Comparison of ENCODE assay signal across 20 mouse cellular contexts in the genomic region with DNA sequence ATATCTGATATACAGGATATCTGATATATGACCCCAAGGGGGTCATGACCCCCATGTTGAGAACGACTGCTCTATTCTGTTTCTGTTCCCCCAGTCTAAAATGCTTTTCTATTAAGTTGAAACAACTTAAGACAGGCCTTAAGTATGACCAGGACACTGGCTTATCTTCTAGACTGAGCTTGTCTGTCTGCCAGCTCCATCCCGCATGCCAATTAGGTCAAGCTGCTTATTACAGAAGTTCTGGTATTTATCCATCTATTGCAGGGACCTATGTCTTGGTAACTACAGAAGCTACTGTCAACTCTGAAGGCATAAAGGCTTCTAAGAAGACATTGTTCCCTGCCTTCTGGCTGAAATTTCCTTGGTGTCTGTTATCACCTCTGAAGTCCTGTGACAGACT.
DNase-seq lines count a peak whose midpoint lies in the region; ATAC-seq and TF ChIP-seq lines count a peak whose summit lies in the region.
"Had no signal": no experiment of that assay in that cellular context is flagged by ENCODE, and none has a peak within 500 bp of the region (broad histone marks: within the 10 kb centered on the region; RNA-seq: fewer than 3 reads in every experiment).

No protein-coding gene starts in this region.

- intact Hi-C loops in gastrocnemius, postnatal 14 days (cut with DNase I; ENCODE audit: low total_unique reads), result no loop called here

- DNase-seq in adrenal gland, adult (ENCODE audit: inconsistent age in 2 of 2, low spot score in 1 of 2), result peak; percentile 8 to 42
- DNase-seq in adrenal gland, adult 18-20 months (ENCODE audit: low spot score in 2 of 2), result no peak
- DNase-seq in gastrocnemius, postnatal 14 days, result peak; percentile 24
- DNase-seq in gastrocnemius, postnatal 25 days, result no peak
- peak; percentile 14 for DNase-seq in lung, postnatal 10 days
- DNase-seq in lung, postnatal 0 days (ENCODE audit: low spot score), result no peak
- peak; percentile 18 to 32 for DNase-seq in adrenal gland, postnatal 36 days
- DNase-seq in limb, embryonic 10.5 days (ENCODE audit: low spot score), result no peak
- DNase-seq: kidney, adult 9 months; kidney, postnatal 4 days; liver, postnatal 0 days; midbrain, embryonic 14.5 days; right cerebral cortex, adult 18-20 months; spleen, adult 18-20 months; thymus, adult 18-20 months had no signal

- H3K27me3 ChIP-seq in lung, postnatal 0 days (replicated peaks; ENCODE audit: insufficient read depth, low read length), result no peaks in the 10 kb centered on the region
- H3K27me3 ChIP-seq in limb, embryonic 10.5 days (ENCODE audit: low read depth, poor library complexity, severe bottlenecking), result no peaks in the 10 kb centered on the region
- H3K27me3 ChIP-seq: embryonic facial prominence, embryonic 13.5 days had no signal

- H3K27ac ChIP-seq in lung, postnatal 0 days (ENCODE audit: low read length), result no peak overlapping the region
- no peak overlapping the region for H3K27ac ChIP-seq in limb, embryonic 10.5 days
- H3K27ac ChIP-seq: embryonic facial prominence, embryonic 13.5 days; forebrain, embryonic 10.5 days had no signal

- H3K4me2 ChIP-seq in lung, postnatal 0 days (replicated peaks; ENCODE audit: low read depth, low read length), result no peak overlapping the region
- H3K4me2 ChIP-seq: embryonic facial prominence, embryonic 13.5 days had no signal

- no peaks in the 10 kb centered on the region for H3K9me3 ChIP-seq in lung, postnatal 0 days (ENCODE audit: low read length)
- no peaks in the 10 kb centered on the region for H3K9me3 ChIP-seq in limb, embryonic 10.5 days (replicated peaks)
- H3K9me3 ChIP-seq: embryonic facial prominence, embryonic 13.5 days; forebrain, embryonic 10.5 days had no signal

- no peak for TF ChIP-seq EP300 in lung, postnatal 0 days (IDR thresholded peaks at IDR 0.05)

- ATAC-seq in lung, postnatal 0 days, result no peak
- ATAC-seq: CD4-positive, CD25-positive, alpha-beta regulatory T cell, adult 4 months; inflammation-experienced regulatory T-cells, adult 6 months; liver, postnatal 0 days had no signal

- TF ChIP-seq CTCF in lung, postnatal 0 days (IDR thresholded peaks at IDR 0.05), result no peak

- H3K4me1 ChIP-seq in lung, postnatal 0 days (ENCODE audit: insufficient read depth, low read depth, low read length), result no peaks in the 10 kb centered on the region
- no peaks in the 10 kb centered on the region for H3K4me1 ChIP-seq in limb, embryonic 10.5 days
- H3K4me1 ChIP-seq: embryonic facial prominence, embryonic 13.5 days; forebrain, embryonic 10.5 days had no signal

- no peak overlapping the region for H3K4me3 ChIP-seq in lung, postnatal 0 days (ENCODE audit: low read depth, low read length)
- H3K4me3 ChIP-seq in limb, embryonic 10.5 days, result no peak overlapping the region
- H3K4me3 ChIP-seq: embryonic facial prominence, embryonic 13.5 days; forebrain, embryonic 10.5 days had no signal

- no peak overlapping the region for H3K9ac ChIP-seq in lung, postnatal 0 days (replicated peaks; ENCODE audit: low read depth)
- H3K9ac ChIP-seq: embryonic facial prominence, embryonic 13.5 days; liver, postnatal 0 days had no signal

- H3K36me3 ChIP-seq in lung, postnatal 0 days (ENCODE audit: insufficient read depth, low read length), result no peaks in the 10 kb centered on the region
- H3K36me3 ChIP-seq in limb, embryonic 10.5 days, result no peaks in the 10 kb centered on the region
- H3K36me3 ChIP-seq: embryonic facial prominence, embryonic 13.5 days; forebrain, embryonic 10.5 days; G1E had no signal

- 73% methylated on average over 2 of the region's 2 CpGs for WGBS in lung, postnatal 0 days
- WGBS in limb, embryonic 10.5 days, result 81% methylated on average over 2 of the region's 2 CpGs

Comparison
In these comparisons a context has a peak if more than half of its experiments do, and no peak if none do; other contexts are left out.
1. DNase-seq: peak in adrenal gland, adult (2 of 2), gastrocnemius, postnatal 14 days (single experiment), lung, postnatal 10 days (single experiment) and adrenal gland, postnatal 36 days (2 of 2); none in adrenal gland, adult 18-20 months (0 of 2), gastrocnemius, postnatal 25 days (single experiment), lung, postnatal 0 days (single experiment) and limb, embryonic 10.5 days (single experiment).